Mouse (Mus musculus) embryonic facial prominence, embryonic 12.5 days (tissue): ENCODE data around the gene Cdhr4. TPM values are rescaled to one million over a fixed set of nuclear protein-coding genes. Genes with fewer than 3 reads are reported as not detected.

Experiments
- polyA plus RNA-seq: library from polyadenylated mRNA; unstranded; fragments of >200 nt; fragmentation: Nextera tagmentation; extraction: Ambion mirVana; gene quantifications from 2 replicates; pipeline ENCODE4 v1.2.1, GENCODE M21; 2016

Cdhr4 gene
- polyA plus RNA-seq, 1 experiment from 2014 or later = 14.6 TPM

Other genes starting within 250 kb of the Cdhr4 start
- gene Rbm5, start 221.5 kb upstream of the Cdhr4 start, polyA plus RNA-seq = 232 and 261 TPM in 2 replicates
- 103 and 110 TPM in 2 replicates for gene Rbm6, start 119.3 kb upstream of the Cdhr4 start, polyA plus RNA-seq
- 11.3 and 14.1 TPM in 2 replicates for gene Mon1a, start 104.3 kb upstream of the Cdhr4 start, polyA plus RNA-seq
- 2.8 and 3.6 TPM in 2 replicates for gene Mst1r, start 85.6 kb upstream of the Cdhr4 start, polyA plus RNA-seq
- not detected in 2 replicates for gene Actl11, start 64.0 kb upstream of the Cdhr4 start, polyA plus RNA-seq
- gene Camkv, start 56.8 kb upstream of the Cdhr4 start, polyA plus RNA-seq = 7.0 and 7.5 TPM in 2 replicates
- gene Traip, start 42.4 kb upstream of the Cdhr4 start, polyA plus RNA-seq = 29.4 and 29.6 TPM in 2 replicates
- gene Uba7, start 17.0 kb upstream of the Cdhr4 start, polyA plus RNA-seq = 24.6 and 25.0 TPM in 2 replicates
- gene Gm20661, start 9.4 kb upstream of the Cdhr4 start, polyA plus RNA-seq = 8.8 and 11.0 TPM in 2 replicates
- 97.0 and 98.9 TPM in 2 replicates for gene Inka1, start 6.6 kb upstream of the Cdhr4 start, polyA plus RNA-seq
- gene Gm20662, start 3.9 kb downstream of the Cdhr4 start, polyA plus RNA-seq = 0.51 and 0.85 TPM in 2 replicates
- 82.2 and 85.6 TPM in 2 replicates for gene Ip6k1, start 10.0 kb downstream of the Cdhr4 start, polyA plus RNA-seq
- 25.1 and 28.8 TPM in 2 replicates for gene Gmppb, start 56.7 kb downstream of the Cdhr4 start, polyA plus RNA-seq
- gene Amigo3, start 60.7 kb downstream of the Cdhr4 start, polyA plus RNA-seq = 3.1 and 4.2 TPM in 2 replicates
- 0.29 and 0.31 TPM in 2 replicates for gene Mst1, start 87.9 kb downstream of the Cdhr4 start, polyA plus RNA-seq
- gene Rnf123, start 90.8 kb downstream of the Cdhr4 start, polyA plus RNA-seq = 34.5 and 38.2 TPM in 2 replicates
- 54.7 and 55.0 TPM in 2 replicates for gene Apeh, start 102.1 kb downstream of the Cdhr4 start, polyA plus RNA-seq
- gene Bsn, start 197.9 kb downstream of the Cdhr4 start, polyA plus RNA-seq = 1.1 and 1.5 TPM in 2 replicates